Comparison of ENCODE assay signal across 9 mouse cellular contexts in the genomic region with DNA sequence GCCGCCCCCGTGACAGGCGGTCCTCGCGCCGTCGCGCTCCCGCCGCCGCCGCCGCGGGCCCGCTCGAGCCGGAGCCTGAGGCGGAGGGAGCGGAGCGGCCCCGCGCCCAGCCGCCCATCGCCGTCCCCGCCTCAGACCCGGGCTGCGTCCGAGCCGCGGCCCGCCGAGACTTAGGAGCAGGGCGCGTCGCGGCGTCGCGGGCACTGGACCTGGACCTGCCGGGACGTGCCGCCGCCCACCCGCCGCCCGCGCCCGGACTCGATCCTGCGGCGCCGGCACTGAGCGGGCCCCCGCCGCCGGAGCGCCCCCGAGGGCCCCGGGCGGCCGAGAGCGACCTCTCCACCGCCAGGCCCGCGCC. TPM values are rescaled to one million over a fixed set of nuclear protein-coding genes. Genes with fewer than 3 reads are reported as not detected.
DNase-seq lines count a peak whose midpoint lies in the region; ATAC-seq and TF ChIP-seq lines count a peak whose summit lies in the region.
"Had no signal": no experiment of that assay in that cellular context is flagged by ENCODE, and none has a peak within 500 bp of the region (broad histone marks: within the 10 kb centered on the region; RNA-seq: fewer than 3 reads in every experiment).

No protein-coding gene starts in this region.

- no peak for DNase-seq in heart, adult 9 months (ENCODE audit: low spot score in 2 of 2)
- no peak for DNase-seq in MEL (ENCODE audit: low read depth, low spot score)
- DNase-seq in forebrain, embryonic 14.5 days (ENCODE audit: low spot score): no peak
- no peak for DNase-seq in liver, embryonic 14.5 days (ENCODE audit: low read depth in 3 of 3, low spot score in 3 of 3)
- no peak for DNase-seq in retina, embryonic 14.5 days (ENCODE audit: low spot score)

- peak overlapping the region; percentile 93 for H3K4me2 ChIP-seq in heart, embryonic 16.5 days (ENCODE audit: low read depth, low read length)
- H3K4me2 ChIP-seq in forebrain, embryonic 14.5 days (ENCODE audit: low read length): peak overlapping the region; percentile 92
- H3K4me2 ChIP-seq in liver, embryonic 14.5 days (ENCODE audit: low read depth): peak overlapping the region; percentile 80

- ATAC-seq in heart, embryonic 16.5 days (replicated peaks; ENCODE audit: extremely low read depth, insufficient read depth, low FRiP score): peak; percentile 40
- ATAC-seq in forebrain, embryonic 14.5 days: peak; percentile 36
- ATAC-seq in liver, embryonic 14.5 days (ENCODE audit: insufficient read depth): peak; percentile 47
- ATAC-seq in erythroid progenitor cell, adult 5-6 weeks (replicated peaks; ENCODE audit: low FRiP score, poor library complexity, severe bottlenecking): no peak
- ATAC-seq in megakaryocyte progenitor cell, adult 5-6 weeks (replicated peaks; ENCODE audit: poor library complexity): no peak

- H3K4me3 ChIP-seq in heart, embryonic 16.5 days (ENCODE audit: low read length): peak overlapping the region; percentile 91
- peak overlapping the region; percentile 70 to 93; a peak in 3 of 4 replicates for H3K4me3 ChIP-seq in MEL (ENCODE audit: control insufficient read depth in 1 of 2, insufficient read depth in 1 of 2, low read depth in 2 of 2, low read length in 2 of 2)
- H3K4me3 ChIP-seq in forebrain, embryonic 14.5 days (ENCODE audit: low read depth, low read length): peak overlapping the region; percentile 87
- peak overlapping the region; percentile 71 to 78 for H3K4me3 ChIP-seq in liver, embryonic 14.5 days (ENCODE audit: insufficient read depth in 1 of 2, low read depth in 2 of 2, low read length in 2 of 2)

- no peaks in the 10 kb centered on the region; the same call in 1 of the 2 replicates for H3K27me3 ChIP-seq in heart, embryonic 16.5 days (ENCODE audit: control insufficient read depth, insufficient read depth, low read length)
- H3K27me3 ChIP-seq in MEL (ENCODE audit: control insufficient read depth in 1 of 2, insufficient read depth in 2 of 2, low read length in 2 of 2): peaks cover 4 to 7% of the 10 kb centered on the region in 2 experiments
- 0 out of 2 replicates have a peak, but pooled peaks cover 3% of the 10 kb centered on the region for H3K27me3 ChIP-seq in forebrain, embryonic 14.5 days (replicated peaks; ENCODE audit: control insufficient read depth, insufficient read depth, low read length)
- H3K27me3 ChIP-seq in liver, embryonic 14.5 days (ENCODE audit: control insufficient read depth, insufficient read depth, low read length): peaks cover 32% of the 10 kb centered on the region

- no peak for TF ChIP-seq RAD21 in MEL (IDR thresholded peaks at IDR 0.05; ENCODE audit: low read depth, low read length)

- peak overlapping the region; percentile 98 for H3K9ac ChIP-seq in heart, embryonic 16.5 days (ENCODE audit: low read length)
- peak overlapping the region; percentile 73 for H3K9ac ChIP-seq in MEL (ENCODE audit: control insufficient read depth, low read depth, low read length, poor library complexity, severe bottlenecking)
- peak overlapping the region; percentile 98 for H3K9ac ChIP-seq in forebrain, embryonic 14.5 days (ENCODE audit: low read length)
- peak overlapping the region; percentile 75 for H3K9ac ChIP-seq in liver, embryonic 14.5 days (replicated peaks)

- WGBS in heart, embryonic 16.5 days: under 1% methylated on average over 48 of the region's 66 CpGs
- WGBS in forebrain, embryonic 14.5 days: under 1% methylated on average over 36 of the region's 66 CpGs
- 1% methylated on average over 64 of the region's 66 CpGs for WGBS in liver, embryonic 14.5 days (ENCODE audit: insufficient replicate concordance)

- peaks cover 48% of the 10 kb centered on the region for H3K79me2 ChIP-seq in MEL (ENCODE audit: control insufficient read depth, insufficient read depth, low read length, poor library complexity)

- TF ChIP-seq POLR2A in MEL (IDR thresholded peaks at IDR 0.05; ENCODE audit: control insufficient read depth in 1 of 2, insufficient read depth in 1 of 2, low read depth in 1 of 2, low read length in 2 of 2, poor library complexity in 1 of 2): no peak

- TF ChIP-seq EP300 in MEL (IDR thresholded peaks at IDR 0.05; ENCODE audit: low read depth in 1 of 2, low read length in 2 of 2): no peak
- TF ChIP-seq EP300 in liver, embryonic 14.5 days (IDR thresholded peaks at IDR 0.05; ENCODE audit: low read depth): no peak

- no peaks in the 10 kb centered on the region for H3K36me3 ChIP-seq in heart, embryonic 16.5 days (ENCODE audit: control insufficient read depth, insufficient read depth)
- peaks cover 0 to 25% of the 10 kb centered on the region in 2 experiments; a peak in 2 of 4 replicates for H3K36me3 ChIP-seq in MEL (ENCODE audit: control insufficient read depth in 1 of 2, insufficient read depth in 2 of 2, low read length in 2 of 2)
- H3K36me3 ChIP-seq in forebrain, embryonic 14.5 days (ENCODE audit: control insufficient read depth, insufficient read depth, low read length): no peaks in the 10 kb centered on the region
- H3K36me3 ChIP-seq in liver, embryonic 14.5 days (replicated peaks; ENCODE audit: control insufficient read depth, insufficient read depth, low read depth): no peaks in the 10 kb centered on the region

- peaks cover 25% of the 10 kb centered on the region for H3K4me1 ChIP-seq in heart, embryonic 16.5 days (ENCODE audit: control insufficient read depth, insufficient read depth, low read length)
- peaks cover 19 to 21% of the 10 kb centered on the region in 2 experiments for H3K4me1 ChIP-seq in MEL (ENCODE audit: control insufficient read depth in 1 of 2, insufficient read depth in 2 of 2, low read length in 2 of 2)
- H3K4me1 ChIP-seq in forebrain, embryonic 14.5 days (ENCODE audit: control insufficient read depth, insufficient read depth, low read length): peaks cover 33% of the 10 kb centered on the region
- peaks cover 6 to 14% of the 10 kb centered on the region in 2 experiments for H3K4me1 ChIP-seq in liver, embryonic 14.5 days (replicated peaks; ENCODE audit: control insufficient read depth in 2 of 2, insufficient read depth in 2 of 2, low read length in 1 of 2)

- peak overlapping the region; percentile 96 for H3K27ac ChIP-seq in heart, embryonic 16.5 days (ENCODE audit: low read length)
- H3K27ac ChIP-seq in MEL (ENCODE audit: control insufficient read depth, low read depth, low read length): peak overlapping the region; percentile 59
- H3K27ac ChIP-seq in forebrain, embryonic 14.5 days (ENCODE audit: low read depth, low read length): peak overlapping the region; percentile 99
- peak overlapping the region; percentile 19 for H3K27ac ChIP-seq in liver, embryonic 14.5 days
- H3K27ac ChIP-seq: macrophage had no signal

- TF ChIP-seq CTCF in MEL (IDR thresholded peaks at IDR 0.05 in 2 of 3, conservative IDR thresholded peaks at IDR 0.05 in 1 of 3; ENCODE audit: control insufficient read depth in 1 of 3, insufficient read depth in 1 of 3, low read depth in 2 of 3, low read length in 3 of 3, poor library complexity in 1 of 3, severe bottlenecking in 1 of 3): no peak
- no peak for TF ChIP-seq CTCF in liver, embryonic 14.5 days (IDR thresholded peaks at IDR 0.05; ENCODE audit: low read depth)

- H3K9me3 ChIP-seq in heart, embryonic 16.5 days (replicated peaks; ENCODE audit: control insufficient read depth, low read length): no peaks in the 10 kb centered on the region
- no peaks in the 10 kb centered on the region for H3K9me3 ChIP-seq in MEL (replicated peaks; ENCODE audit: insufficient read depth, low read length)
- no peaks in the 10 kb centered on the region for H3K9me3 ChIP-seq in forebrain, embryonic 14.5 days (replicated peaks; ENCODE audit: control insufficient read depth, low read length)
- H3K9me3 ChIP-seq in liver, embryonic 14.5 days (ENCODE audit: control insufficient read depth, low read length): no peaks in the 10 kb centered on the region

TF ChIP-seq in MEL, 35 proteins besides CTCF, POLR2A, EP300 and RAD21:
- TF ChIP-seq ETS1 (IDR thresholded peaks at IDR 0.05; ENCODE audit: low read depth, low read length) (no peak), UBTF (IDR thresholded peaks at IDR 0.05; ENCODE audit: borderline replicate concordance, insufficient read depth, low read depth, low read length) (0 out of 2 replicates have a peak, but pooled peaks have one; percentile 37)
TF ChIP-seq in MEL: peak in this region for 1.

RNA-seq across cellular contexts. Expression of a gene that starts 0.8 kb away (rescaled TPM):
- 6.1 and 6.5 TPM in 2 replicates for polyA plus RNA-seq in heart, embryonic 16.5 days (2015; fragmentation: Nextera tagmentation; extraction: Ambion mirVana)
- 19.1 and 19.7 TPM in 2 replicates for total RNA-seq in MEL (2012; rRNA removed)
- 10 to 100 TPM in 1 of 2 experiments, not detected in 1; 16.0 TPM for polyA plus RNA-seq in MEL (2012; ENCODE audit: insufficient read depth in 1 of 2, insufficient read length in 2 of 2, low read depth in 1 of 2, low replicate concordance in 2 of 2, missing spikeins in 1 of 2)
- 20.0 and 24.5 TPM in 2 replicates for polyA plus RNA-seq in forebrain, embryonic 14.5 days (2014; fragmentation: Nextera tagmentation; extraction: Ambion mirVana)
- polyA plus RNA-seq in liver, embryonic 14.5 days (2012; rRNA removed): 3.4 and 3.7 TPM in 2 replicates
- polyA plus RNA-seq in liver, embryonic 14.5 days (2014; fragmentation: Nextera tagmentation; extraction: Ambion mirVana): 2.4 and 2.6 TPM in 2 replicates
- total RNA-seq in erythroid progenitor cell, adult 5-6 weeks (2015; ENCODE audit: low replicate concordance): 10.8 and 13.4 TPM in 2 replicates
- 11.6 and 13.9 TPM in 2 replicates for total RNA-seq in erythroid progenitor cell, adult 5-6 weeks (2017; ENCODE audit: low replicate concordance)
- total RNA-seq in megakaryocyte progenitor cell, adult 5-6 weeks (2015): 18.8 and 22.1 TPM in 2 replicates
- 17.8 and 19.8 TPM in 2 replicates for total RNA-seq in megakaryocyte progenitor cell, adult 5-6 weeks (2017)

Comparison
In these comparisons a context has a peak if more than half of its experiments do, and no peak if none do; other contexts are left out.
1. ATAC-seq: peak in heart, embryonic 16.5 days (single experiment), forebrain, embryonic 14.5 days (single experiment) and liver, embryonic 14.5 days (single experiment); none in erythroid progenitor cell, adult 5-6 weeks (single experiment) and megakaryocyte progenitor cell, adult 5-6 weeks (single experiment).
2. H3K27ac ChIP-seq: peak in every context shown above with its lines; median percentile 99 in forebrain, embryonic 14.5 days; 96 in heart, embryonic 16.5 days; 59 in MEL; 19 in liver, embryonic 14.5 days.
3. Peak in every context shown above with its lines, with median percentiles within 50 percentile points of each other: H3K4me2 ChIP-seq, H3K4me3 ChIP-seq and H3K9ac ChIP-seq.